Mouse (Mus musculus) ES-E14 (cell line): ENCODE measurements around the gene Kcnk15. TPM values are rescaled to one million over a fixed set of nuclear protein-coding genes. Genes with fewer than 3 reads are reported as not detected.

Experiments
- DNase-seq: peaks from one replicate; pipeline ENCODE4 v3.0.0-alpha.2; 2013; ENCODE audit warnings: low read depth, low spot score
- H3K27ac ChIP-seq: 2 replicates; pipeline ENCODE4 v1.5.1; 2012; ENCODE audit warnings: low read depth, mild to moderate bottlenecking, low read length, moderate library complexity, mixed read lengths; ENCODE audit not compliant: poor library complexity, insufficient read depth, severe bottlenecking
- H3K36me3 ChIP-seq: 2 replicates; pipeline ENCODE4 v1.6.1; 2012; ENCODE audit warnings: mild to moderate bottlenecking, low read length, moderate library complexity, mixed read lengths; ENCODE audit not compliant: control insufficient read depth, poor library complexity, insufficient read depth, severe bottlenecking
- H3K4me1 ChIP-seq, 2 experiments: fragments of 150-350 bp in 1 of 2; sonication (generic) in 1 of 2; 2 replicates each; pipeline ENCODE4 v1.6.1; 2012; ENCODE audit warnings: low read length in 2 of 2, mild to moderate bottlenecking in 1 of 2, mixed read lengths in 1 of 2; ENCODE audit not compliant: control insufficient read depth in 2 of 2, insufficient read depth in 2 of 2, poor library complexity in 1 of 2
- H3K4me3 ChIP-seq, 2 experiments: fragments of 150-350 bp in 1 of 2; sonication (generic) in 1 of 2; 2 replicates each; pipeline ENCODE4 v1.5.1; 2012; ENCODE audit warnings: low read length in 2 of 2, low read depth in 1 of 2, mild to moderate bottlenecking in 1 of 2, mixed read lengths in 1 of 2; ENCODE audit not compliant: insufficient read depth in 1 of 2, poor library complexity in 1 of 2, severe bottlenecking in 1 of 2
- H3K9ac ChIP-seq: 2 replicates; pipeline ENCODE4 v1.6.1; 2012; ENCODE audit warnings: low read depth, mild to moderate bottlenecking, low read length, mixed read lengths; ENCODE audit not compliant: poor library complexity, insufficient read depth, severe bottlenecking
- H3K9me3 ChIP-seq: fragments of 150-350 bp; sonication (generic); 2 replicates; pipeline ENCODE4 v1.6.1; 2012; ENCODE audit warnings: low read depth, mild to moderate bottlenecking, low read length; ENCODE audit not compliant: control insufficient read depth, insufficient read depth
- CHD2 ChIP-seq: IDR thresholded peaks from 2 replicates; pipeline ENCODE4 v1.6.1; 2014; ENCODE audit warnings: mild to moderate bottlenecking, low read depth, low read length, inconsistent platforms
- HCFC1 ChIP-seq: IDR thresholded peaks from 2 replicates; pipeline ENCODE4 v1.6.1; 2012; ENCODE audit warnings: low read length, inconsistent platforms, borderline replicate concordance; ENCODE audit not compliant: insufficient read depth
- MAFK ChIP-seq: IDR thresholded peaks from 2 replicates; pipeline ENCODE4 v1.6.1; 2014; ENCODE audit warnings: mild to moderate bottlenecking, low read depth, low read length, inconsistent platforms; ENCODE audit not compliant: insufficient read depth
- ZC3H11A ChIP-seq: IDR thresholded peaks from 2 replicates; pipeline ENCODE4 v1.6.1; 2012; ENCODE audit warnings: low read depth, mild to moderate bottlenecking, inconsistent platforms, low read length, borderline replicate concordance
- ZNF384 ChIP-seq: IDR thresholded peaks from 2 replicates; pipeline ENCODE4 v1.6.1; 2012; ENCODE audit warnings: low read depth, low read length, inconsistent platforms
- in situ Hi-C, 2 experiments: fragments of 600-800 bp; cut with MboI; formaldehyde crosslinking; loops; one replicate each; pipeline ENCODE4 v1.15.1; 2025; ENCODE audit warnings: low sequenced_read_pairs in 2 of 2, inconsistent platforms in 1 of 2; ENCODE audit not compliant: unreplicated experiment in 2 of 2
- total RNA-seq: library from RNA; depleted of rRNA; stranded (reverse); fragments of 300-350 nt; gene quantifications from 2 replicates; pipeline ENCODE4 v1.2.3, GENCODE M21; 2012

Gene Kcnk15
- total RNA-seq, 1 experiment: not detected

GRCm38 (mm10) chr2:163826494-163826893 is 27.0 kb upstream of the Kcnk15 start:
- TF ChIP-seq MAFK: no peak
- TF ChIP-seq CHD2: no peak
- no peak for TF ChIP-seq HCFC1
- no peak for TF ChIP-seq ZC3H11A
- TF ChIP-seq ZNF384: no peak
- H3K9me3 ChIP-seq: no peaks in the 10 kb centered on the region
- H3K4me1 ChIP-seq: peaks cover 0 to 9% of the 10 kb centered on the region in 2 experiments; a peak in 2 of 4 replicates
- no peak overlapping the region for H3K4me3 ChIP-seq
- no peak overlapping the region for H3K9ac ChIP-seq
- in situ Hi-C loops: no loop called here
- H3K36me3 ChIP-seq: no peaks in the 10 kb centered on the region
- no peak for DNase-seq
- H3K27ac ChIP-seq: no peak overlapping the region

- H3K27ac ChIP-seq: no peak overlapping the region
- H3K36me3 ChIP-seq: no peaks in the 10 kb centered on the region
- H3K4me3 ChIP-seq: no peak overlapping the region
- DNase-seq: no peak
- TF ChIP-seq MAFK (no peak), ZC3H11A (no peak), CHD2 (no peak), ZNF384 (no peak), HCFC1 (no peak)
- in situ Hi-C loops: no loop called here
- no peak overlapping the region for H3K9ac ChIP-seq
- no peaks in the 10 kb centered on the region for H3K4me1 ChIP-seq
- no peaks in the 10 kb centered on the region for H3K9me3 ChIP-seq
Observed at GRCm38 (mm10) chr2:163831163-163831562, 22.3 kb upstream of the Kcnk15 start.

GRCm38 (mm10) chr2:163838043-163838442 is 15.4 kb upstream of the Kcnk15 start:
- H3K27ac ChIP-seq: no peak overlapping the region
- TF ChIP-seq ZC3H11A: peak; percentile 89
- 0 out of 2 replicates have a peak, but pooled peaks have one; percentile 28 for TF ChIP-seq HCFC1
- TF ChIP-seq MAFK: no peak
- no peak for TF ChIP-seq ZNF384
- no peak for TF ChIP-seq CHD2
- peak; percentile 50 for DNase-seq
- H3K9me3 ChIP-seq: no peaks in the 10 kb centered on the region
- H3K4me1 ChIP-seq: no peaks in the 10 kb centered on the region
- no peaks in the 10 kb centered on the region for H3K36me3 ChIP-seq
- H3K9ac ChIP-seq: no peak overlapping the region
- no peak overlapping the region for H3K4me3 ChIP-seq
- in situ Hi-C loops: no loop called here

GRCm38 (mm10) chr2:163839519-163839918 is 13.9 kb upstream of the Kcnk15 start:
- no peaks in the 10 kb centered on the region for H3K4me1 ChIP-seq
- no peak overlapping the region for H3K9ac ChIP-seq
- no peaks in the 10 kb centered on the region for H3K9me3 ChIP-seq
- no peak for DNase-seq
- in situ Hi-C loops: no loop called here
- H3K4me3 ChIP-seq: no peak overlapping the region
- no peak for TF ChIP-seq MAFK
- no peak for TF ChIP-seq HCFC1
- TF ChIP-seq ZC3H11A: no peak
- no peak for TF ChIP-seq ZNF384
- TF ChIP-seq CHD2: no peak
- H3K36me3 ChIP-seq: no peaks in the 10 kb centered on the region
- no peak overlapping the region for H3K27ac ChIP-seq

GRCm38 (mm10) chr2:163842043-163842442 is 11.4 kb upstream of the Kcnk15 start:
- TF ChIP-seq MAFK (no peak), CHD2 (no peak), ZNF384 (no peak), ZC3H11A (no peak), HCFC1 (no peak)
- H3K36me3 ChIP-seq: no peaks in the 10 kb centered on the region
- no peak for DNase-seq
- no peak overlapping the region for H3K9ac ChIP-seq
- H3K27ac ChIP-seq: no peak overlapping the region
- H3K4me3 ChIP-seq: no peak overlapping the region
- H3K4me1 ChIP-seq: no peaks in the 10 kb centered on the region
- in situ Hi-C loops: no loop called here
- H3K9me3 ChIP-seq: no peaks in the 10 kb centered on the region
